Mouse (Mus musculus): ENCODE measurements around the gene Fos.

- TF ChIP-seq CTCF (IDR thresholded peaks at IDR 0.05; ENCODE audit: low read depth, low read length) (no peak), POLR2A (IDR thresholded peaks at IDR 0.05; ENCODE audit: borderline replicate concordance, low read depth, low read length) (no peak)
Measured at GRCm38 (mm10) chr12:85521101-85521500, 47.4 kb downstream of the Fos start.

Measured in bone marrow macrophage, adult 2 months (primary cell).